Mouse (Mus musculus): ENCODE data around the gene Thumpd1.

GRCm38 (mm10) chr7:119753696-119754095 is 33.1 kb upstream of the Thumpd1 start:
- TF ChIP-seq CTCF (IDR thresholded peaks at IDR 0.05) (no peak), POLR2A (IDR thresholded peaks at IDR 0.05; ENCODE audit: insufficient read depth, low read depth, low read length) (no peak)

Data from heart, adult 2 months (tissue).